Mouse (Mus musculus) myocyte (in vitro differentiated cells): ENCODE measurements around the gene Ppt2. TPM values are rescaled to one million over a fixed set of nuclear protein-coding genes. Genes with fewer than 3 reads are reported as not detected.

Experiments used
- H3K27me3 ChIP-seq: one replicate; pipeline ENCODE4 v1.6.1; 2011; ENCODE audit not compliant: control insufficient read depth, insufficient read depth, insufficient read length
- H3K36me3 ChIP-seq: one replicate; pipeline ENCODE4 v1.6.1; 2011; ENCODE audit not compliant: control insufficient read depth, insufficient read depth
- H3K4me2 ChIP-seq: one replicate; pipeline ENCODE4 v1.6.1; 2011; ENCODE audit warnings: low read depth, control low read depth
- H3K4me3 ChIP-seq: one replicate; pipeline ENCODE4 v1.5.1; 2011; ENCODE audit warnings: mild to moderate bottlenecking, control low read depth, moderate library complexity
- H3K79me2 ChIP-seq: one replicate; pipeline ENCODE4 v1.6.1; 2011; ENCODE audit not compliant: control insufficient read depth, insufficient read depth
- H3ac ChIP-seq: one replicate; pipeline ENCODE4 v1.6.1; 2011; ENCODE audit not compliant: control insufficient read depth, insufficient read length
- CEBPB ChIP-seq: IDR thresholded peaks from 2 replicates; pipeline ENCODE4 v1.6.1; 2011; ENCODE audit warnings: mild to moderate bottlenecking, moderate library complexity; ENCODE audit not compliant: poor library complexity, insufficient read depth, severe bottlenecking
- E2F4 ChIP-seq: IDR thresholded peaks from one replicate; pipeline ENCODE4 v1.6.1; 2011; ENCODE audit warnings: mild to moderate bottlenecking, control low read depth, moderate library complexity; ENCODE audit not compliant: insufficient read depth
- MAX ChIP-seq: IDR thresholded peaks from one replicate; pipeline ENCODE4 v1.6.1; 2011; ENCODE audit warnings: low read depth, mild to moderate bottlenecking, control low read depth
- MYOD1 ChIP-seq, 3 experiments: IDR thresholded peaks; one replicate each; pipeline ENCODE4 v1.6.1; 2011; ENCODE audit warnings: control low read depth in 2 of 3, low read depth in 2 of 3, mild to moderate bottlenecking in 2 of 3, moderate library complexity in 1 of 3; ENCODE audit not compliant: insufficient read length in 2 of 3, control insufficient read depth in 1 of 3
- MYOG ChIP-seq, 3 experiments: IDR thresholded peaks; one replicate each; pipeline ENCODE4 v1.6.1; 2011; ENCODE audit warnings: control low read depth in 2 of 3, low read depth in 2 of 3, mild to moderate bottlenecking in 2 of 3; ENCODE audit not compliant: insufficient read length in 2 of 3, control insufficient read depth in 1 of 3, insufficient read depth in 1 of 3
- POLR2A ChIP-seq: IDR thresholded peaks from one replicate; pipeline ENCODE4 v1.6.1; 2011; ENCODE audit warnings: low read depth, mild to moderate bottlenecking, control low read depth, moderate library complexity; ENCODE audit not compliant: insufficient read length
- POLR2AphosphoS2 ChIP-seq: IDR thresholded peaks from one replicate; pipeline ENCODE4 v1.6.1; 2011; ENCODE audit warnings: low read depth, control low read depth; ENCODE audit not compliant: insufficient read length
- REST ChIP-seq: IDR thresholded peaks from one replicate; pipeline ENCODE4 v1.6.1; 2011; ENCODE audit warnings: mild to moderate bottlenecking, control low read depth, moderate library complexity; ENCODE audit not compliant: insufficient read depth, insufficient read length
- SRF ChIP-seq: IDR thresholded peaks from one replicate; pipeline ENCODE4 v1.6.1; 2011; ENCODE audit warnings: low read depth; ENCODE audit not compliant: control insufficient read depth, insufficient read length
- TCF12 ChIP-seq: IDR thresholded peaks from one replicate; pipeline ENCODE4 v1.6.1; 2011; ENCODE audit warnings: mild to moderate bottlenecking, control low read depth; ENCODE audit not compliant: poor library complexity, insufficient read depth, severe bottlenecking
- TCF3 ChIP-seq: IDR thresholded peaks from one replicate; pipeline ENCODE4 v1.6.1; 2011; ENCODE audit warnings: low read depth, control low read depth; ENCODE audit not compliant: insufficient read length
- USF1 ChIP-seq: IDR thresholded peaks from one replicate; pipeline ENCODE4 v1.6.1; 2011; ENCODE audit warnings: low read depth, mild to moderate bottlenecking, control low read depth, moderate library complexity
- polyA plus RNA-seq: library from polyadenylated mRNA; unstranded; fragments of >200 nt; fragmentation: generic; extraction: Trizol; gene quantifications from one replicate; pipeline ENCODE4 v1.2.1, GENCODE M21; 2012; ENCODE audit warnings: missing spikeins

Gene Ppt2
- polyA plus RNA-seq, 1 experiment = 21.9 TPM

DNA sequence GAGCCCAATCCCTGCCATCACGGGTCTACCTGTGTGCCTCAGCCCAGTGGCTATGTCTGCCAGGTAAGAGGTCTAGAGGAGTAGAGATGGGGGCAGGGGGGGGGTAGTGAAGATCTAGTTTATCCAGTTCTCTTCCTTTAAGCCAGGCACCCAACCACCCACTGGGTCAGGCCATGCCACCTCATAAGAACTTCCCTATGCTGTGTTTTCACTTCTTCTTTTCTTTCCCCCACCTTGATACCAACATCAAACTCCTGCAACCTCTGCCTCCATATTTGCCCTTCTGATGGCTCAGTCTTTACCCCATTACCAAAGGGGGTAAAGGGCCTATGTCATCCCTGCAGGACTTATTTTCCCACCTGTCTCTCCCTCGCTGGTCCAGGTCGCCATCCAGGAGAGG lies 50.2 kb downstream of the Ppt2 start:
- H3K27me3 ChIP-seq = peaks cover 31% of the 10 kb centered on the region
- no peak for TF ChIP-seq POLR2AphosphoS2
- TF ChIP-seq TCF3 = no peak
- TF ChIP-seq MAX = no peak
- no peak for TF ChIP-seq USF1
- TF ChIP-seq CEBPB = no peak
- TF ChIP-seq TCF12 = no peak
- no peak for TF ChIP-seq MYOG (IDR thresholded peaks at IDR 0.05; ENCODE audit: control insufficient read depth in 1 of 3, insufficient read depth in 1 of 3, insufficient read length in 2 of 3, low read depth in 2 of 3)
- no peak for TF ChIP-seq SRF
- TF ChIP-seq POLR2A = no peak
- TF ChIP-seq REST = no peak
- TF ChIP-seq MYOD1 (IDR thresholded peaks at IDR 0.05; ENCODE audit: control insufficient read depth in 1 of 3, insufficient read length in 2 of 3, low read depth in 2 of 3) = no peak
- TF ChIP-seq E2F4 = no peak
- H3K4me2 ChIP-seq = no peak overlapping the region
- H3K79me2 ChIP-seq = no peaks in the 10 kb centered on the region
- no peaks in the 10 kb centered on the region for H3K36me3 ChIP-seq
- no peak overlapping the region for H3K4me3 ChIP-seq
- no peak overlapping the region for H3ac ChIP-seq

DNA sequence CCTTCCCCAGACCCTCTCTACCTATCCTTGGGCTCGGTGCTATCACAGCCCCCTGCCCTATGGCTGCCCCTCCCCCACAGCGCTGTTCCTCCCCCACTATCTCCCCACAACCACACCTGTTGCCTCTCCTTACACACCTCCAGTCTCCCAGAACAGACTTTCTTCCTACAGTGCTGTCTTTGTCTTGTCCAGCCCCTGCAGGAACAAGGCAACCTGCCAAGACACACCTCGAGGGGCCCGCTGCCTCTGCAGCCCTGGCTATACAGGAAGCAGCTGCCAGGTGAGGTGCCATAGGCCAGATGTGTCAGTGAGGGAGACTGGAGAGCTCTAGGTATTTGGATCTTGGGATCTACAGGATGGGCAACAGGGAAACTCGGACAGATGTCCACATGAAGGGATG lies 51.7 kb downstream of the Ppt2 start:
- no peak overlapping the region for H3K4me3 ChIP-seq
- peaks cover 31% of the 10 kb centered on the region for H3K27me3 ChIP-seq
- no peaks in the 10 kb centered on the region for H3K36me3 ChIP-seq
- TF ChIP-seq SRF (no peak), USF1 (no peak), E2F4 (no peak), TCF3 (no peak), MAX (no peak), MYOG (IDR thresholded peaks at IDR 0.05; ENCODE audit: control insufficient read depth in 1 of 3, insufficient read depth in 1 of 3, insufficient read length in 2 of 3, low read depth in 2 of 3) (no peak), POLR2A (no peak), CEBPB (no peak)
- H3K79me2 ChIP-seq = no peaks in the 10 kb centered on the region
- no peak overlapping the region for H3ac ChIP-seq
- no peak overlapping the region for H3K4me2 ChIP-seq

DNA sequence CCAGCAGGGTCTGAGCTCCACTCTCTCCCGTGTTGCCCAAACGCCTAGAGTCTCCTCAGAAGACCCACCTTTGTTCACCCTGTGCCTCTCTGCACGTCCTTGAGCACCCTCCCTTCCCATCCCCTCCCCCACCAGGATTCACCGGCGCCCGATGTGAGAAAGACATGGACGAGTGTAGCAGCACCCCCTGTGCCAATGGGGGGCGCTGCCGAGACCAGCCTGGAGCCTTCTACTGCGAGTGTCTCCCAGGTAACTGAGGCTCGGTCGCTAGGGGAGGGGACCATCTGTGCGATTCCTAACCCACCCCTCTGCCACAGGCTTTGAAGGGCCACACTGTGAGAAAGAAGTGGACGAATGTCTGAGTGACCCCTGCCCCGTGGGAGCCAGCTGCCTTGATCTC lies 55.9 kb downstream of the Ppt2 start:
- Histone ChIP-seq H3K4me3 (no peak overlapping the region), H3ac (no peak overlapping the region), H3K4me2 (no peak overlapping the region), H3K79me2 (no peaks in the 10 kb centered on the region), H3K27me3 (peaks cover 33% of the 10 kb centered on the region), H3K36me3 (no peaks in the 10 kb centered on the region)
- TF ChIP-seq SRF (no peak), CEBPB (no peak), MAX (no peak), POLR2A (no peak), MYOG (IDR thresholded peaks at IDR 0.05; ENCODE audit: control insufficient read depth in 1 of 3, insufficient read depth in 1 of 3, insufficient read length in 2 of 3, low read depth in 2 of 3) (no peak), POLR2AphosphoS2 (no peak), REST (no peak), USF1 (no peak), TCF12 (no peak), TCF3 (no peak), E2F4 (no peak), MYOD1 (IDR thresholded peaks at IDR 0.05; ENCODE audit: control insufficient read depth in 1 of 3, insufficient read length in 2 of 3, low read depth in 2 of 3) (no peak)

DNA sequence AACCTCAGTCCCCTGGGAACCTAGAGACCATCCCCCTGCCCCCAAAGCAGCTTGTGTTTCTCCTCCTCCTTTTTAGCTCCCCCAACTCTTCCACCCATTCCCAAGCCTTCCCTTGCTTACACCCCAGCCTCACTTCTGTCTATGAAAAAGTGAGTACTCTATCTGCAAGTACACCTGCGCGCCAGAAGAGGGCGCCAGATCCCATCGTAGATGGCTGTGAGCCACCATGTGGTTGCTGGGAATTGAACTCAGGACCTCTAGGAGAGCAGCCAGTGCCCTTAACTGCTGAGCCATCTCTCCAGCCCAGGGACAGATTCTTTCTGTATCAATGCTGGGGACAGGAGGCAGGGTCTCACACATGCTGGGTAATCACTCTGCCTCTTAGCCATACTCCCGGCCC lies 56.4 kb downstream of the Ppt2 start:
- TF ChIP-seq USF1 = no peak
- no peak for TF ChIP-seq REST
- no peak for TF ChIP-seq MAX
- TF ChIP-seq TCF3 = no peak
- TF ChIP-seq POLR2AphosphoS2 = no peak
- TF ChIP-seq POLR2A = no peak
- TF ChIP-seq TCF12 = no peak
- no peak for TF ChIP-seq E2F4
- no peak for TF ChIP-seq MYOG (IDR thresholded peaks at IDR 0.05; ENCODE audit: control insufficient read depth in 1 of 3, insufficient read depth in 1 of 3, insufficient read length in 2 of 3, low read depth in 2 of 3)

DNA sequence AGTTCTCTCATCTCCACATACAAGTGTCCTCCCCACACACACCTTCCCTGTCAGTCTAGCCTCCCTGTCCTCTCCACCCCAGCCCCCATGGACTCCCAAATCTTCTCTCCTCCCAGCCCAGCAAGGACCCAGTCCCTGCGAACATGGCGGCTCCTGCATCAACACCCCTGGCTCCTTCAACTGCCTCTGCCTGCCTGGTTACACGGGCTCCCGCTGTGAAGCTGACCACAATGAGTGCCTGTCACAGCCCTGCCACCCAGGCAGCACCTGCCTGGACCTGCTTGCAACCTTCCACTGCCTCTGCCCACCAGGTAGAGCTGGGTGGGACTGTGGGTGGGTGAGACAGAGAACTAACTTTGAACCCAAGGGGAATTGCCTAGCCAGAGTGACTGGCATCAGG lies 58.4 kb downstream of the Ppt2 start:
- Histone ChIP-seq H3K4me2 (no peak overlapping the region), H3ac (no peak overlapping the region), H3K27me3 (peaks cover 46% of the 10 kb centered on the region), H3K79me2 (no peaks in the 10 kb centered on the region), H3K4me3 (no peak overlapping the region), H3K36me3 (no peaks in the 10 kb centered on the region)
- TF ChIP-seq MAX = no peak
- no peak for TF ChIP-seq E2F4
- TF ChIP-seq TCF3 = no peak
- no peak for TF ChIP-seq SRF
- TF ChIP-seq REST = no peak
- no peak for TF ChIP-seq POLR2A
- TF ChIP-seq TCF12 = no peak
- TF ChIP-seq USF1 = no peak
- TF ChIP-seq POLR2AphosphoS2 = no peak
- no peak for TF ChIP-seq MYOG (IDR thresholded peaks at IDR 0.05; ENCODE audit: control insufficient read depth in 1 of 3, insufficient read depth in 1 of 3, insufficient read length in 2 of 3, low read depth in 2 of 3)
- no peak for TF ChIP-seq CEBPB
- TF ChIP-seq MYOD1 (IDR thresholded peaks at IDR 0.05; ENCODE audit: control insufficient read depth in 1 of 3, insufficient read length in 2 of 3, low read depth in 2 of 3) = no peak

More for the DNA sequence above, 56.4 kb downstream of the Ppt2 start:
- H3K4me2 ChIP-seq = no peak overlapping the region
- no peaks in the 10 kb centered on the region for H3K79me2 ChIP-seq
- H3K27me3 ChIP-seq = peaks cover 38% of the 10 kb centered on the region
- no peaks in the 10 kb centered on the region for H3K36me3 ChIP-seq
- H3K4me3 ChIP-seq = no peak overlapping the region
- no peak overlapping the region for H3ac ChIP-seq
